Mouse (Mus musculus) small intestine, adult 2 months (tissue): ENCODE data around the gene Cpa2.

Source experiments
- CTCF ChIP-seq: fragments of 200-500 bp; IDR thresholded peaks from 2 replicates; pipeline ENCODE4 v1.5.1; 2012; ENCODE audit warnings: low read depth, mild to moderate bottlenecking, control low read depth, inconsistent platforms, low read length, moderate library complexity, mixed read lengths; ENCODE audit not compliant: insufficient replicate concordance, insufficient read length; ENCODE audit errors: extremely low read depth
- POLR2A ChIP-seq: fragments of 200-500 bp; IDR thresholded peaks from 2 replicates; pipeline ENCODE4 v1.6.1; 2012; ENCODE audit warnings: low read depth, mild to moderate bottlenecking, control low read depth, inconsistent platforms, low read length, moderate library complexity

DNA sequence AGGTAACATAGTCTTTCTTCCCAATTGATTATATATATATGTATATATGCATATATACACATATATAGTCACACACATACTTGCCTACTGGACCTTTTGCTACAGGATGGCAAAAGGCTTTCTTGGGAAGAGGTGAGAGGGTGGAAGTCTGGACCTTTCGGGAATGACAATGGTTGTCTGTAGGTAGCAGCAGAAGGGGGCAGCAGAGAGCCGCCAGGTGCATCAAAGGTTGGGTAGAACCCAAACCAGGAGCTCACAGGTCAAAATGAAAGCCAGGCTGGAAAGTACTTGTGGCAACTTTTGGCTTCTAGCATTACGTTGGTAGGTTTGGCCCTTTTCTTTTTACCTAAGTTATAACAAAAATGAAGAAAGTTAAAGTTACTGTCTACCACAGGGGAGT is 6.0 kb upstream of the Cpa2 start:
- TF ChIP-seq POLR2A: no peak
- TF ChIP-seq CTCF: peak; percentile 85; the same call in 1 of the 2 replicates
